Mouse (Mus musculus): ENCODE measurements around the gene Fcgbp. TPM values are rescaled to one million over a fixed set of nuclear protein-coding genes. Genes with fewer than 3 reads are reported as not detected.

Fcgbp gene
- total and polyA plus RNA-seq, 3 experiments = not detected

GRCm38 (mm10) chr7:28168320-28169115 is 97.5 kb downstream of the Fcgbp start:
- H3K36me3 ChIP-seq (ENCODE audit: control insufficient read depth in 1 of 2, insufficient read depth in 2 of 2, low read length in 2 of 2) = peaks cover 2 to 16% of the 10 kb centered on the region in 2 experiments
- H3K27ac ChIP-seq (ENCODE audit: control insufficient read depth, low read depth, low read length) = peak overlapping the region; percentile 91
- peak overlapping the region; percentile 77 to 98 for H3K4me3 ChIP-seq (ENCODE audit: control insufficient read depth in 1 of 2, insufficient read depth in 1 of 2, low read depth in 2 of 2, low read length in 2 of 2)
- peaks cover 44% of the 10 kb centered on the region for H3K79me2 ChIP-seq (ENCODE audit: control insufficient read depth, insufficient read depth, low read length, poor library complexity)
- no peaks in the 10 kb centered on the region for H3K27me3 ChIP-seq (ENCODE audit: control insufficient read depth in 1 of 2, insufficient read depth in 2 of 2, low read length in 2 of 2)
- no peaks in the 10 kb centered on the region for H3K9me3 ChIP-seq (replicated peaks; ENCODE audit: insufficient read depth, low read length)
- peak overlapping the region; percentile 96 for H3K9ac ChIP-seq (ENCODE audit: control insufficient read depth, low read depth, low read length, poor library complexity, severe bottlenecking)
- peak; percentile 94 for DNase-seq (ENCODE audit: low read depth, low spot score)
- H3K4me1 ChIP-seq (ENCODE audit: control insufficient read depth in 1 of 2, insufficient read depth in 2 of 2, low read length in 2 of 2) = peaks cover 0 to 27% of the 10 kb centered on the region in 2 experiments; a peak in 3 of 4 replicates
- TF ChIP-seq MEF2A (IDR thresholded peaks at IDR 0.05; ENCODE audit: extremely low read depth, insufficient replicate concordance, low read depth, low read length, poor library complexity, severe bottlenecking) (no peak), SIN3A (IDR thresholded peaks at IDR 0.05; ENCODE audit: low read length) (peak; percentile 74; the same call in 1 of the 2 replicates), MYC (IDR thresholded peaks at IDR 0.05; ENCODE audit: low read depth, low read length) (no peak), SMC3 (IDR thresholded peaks at IDR 0.05; ENCODE audit: low read depth, low read length) (peak; percentile 76), KAT2A (conservative IDR thresholded peaks at IDR 0.05; ENCODE audit: low read depth, low read length) (no peak), CHD2 (IDR thresholded peaks at IDR 0.05; ENCODE audit: low read length) (no peak), CTCF (IDR thresholded peaks at IDR 0.05 in 2 of 3, conservative IDR thresholded peaks at IDR 0.05 in 1 of 3; ENCODE audit: control insufficient read depth in 1 of 3, insufficient read depth in 1 of 3, low read depth in 2 of 3, low read length in 3 of 3, poor library complexity in 1 of 3, severe bottlenecking in 1 of 3) (peak; percentile 78 to 91 (median 89)), JUND (IDR thresholded peaks at IDR 0.05; ENCODE audit: low read depth, low read length) (no peak), GATA1 (IDR thresholded peaks at IDR 0.05; ENCODE audit: low read depth, low read length) (peak; percentile 87), GABPA (IDR thresholded peaks at IDR 0.05; ENCODE audit: low read depth, low read length) (no peak), CHD1 (IDR thresholded peaks at IDR 0.05; ENCODE audit: low read depth, low read length) (no peak), HCFC1 (IDR thresholded peaks at IDR 0.05; ENCODE audit: low read depth, low read length) (peak; percentile 56), BHLHE40 (IDR thresholded peaks at IDR 0.05; ENCODE audit: borderline replicate concordance, low read depth, low read length) (no peak), ETS1 (IDR thresholded peaks at IDR 0.05; ENCODE audit: low read depth, low read length) (peak; percentile 58), ZNF384 (IDR thresholded peaks at IDR 0.05; ENCODE audit: low read depth, low read length) (no peak), POLR2A (IDR thresholded peaks at IDR 0.05; ENCODE audit: control insufficient read depth in 1 of 2, insufficient read depth in 1 of 2, low read depth in 1 of 2, low read length in 2 of 2, poor library complexity in 1 of 2) (peak in 1 of 2 experiments; percentile 53; a peak in 2 of 4 replicates), TBP (IDR thresholded peaks at IDR 0.05; ENCODE audit: low read depth, low read length) (peak; percentile 83), MXI1 (IDR thresholded peaks at IDR 0.05; ENCODE audit: low read depth, low read length) (no peak), RCOR1 (IDR thresholded peaks at IDR 0.05; ENCODE audit: low read depth, low read length) (no peak), USF2 (IDR thresholded peaks at IDR 0.05; ENCODE audit: borderline replicate concordance in 1 of 2, insufficient read depth in 1 of 2, low read depth in 1 of 2, low read length in 2 of 2) (no peak), EP300 (IDR thresholded peaks at IDR 0.05; ENCODE audit: low read depth in 1 of 2, low read length in 2 of 2) (0 out of 4 replicates have a peak, but pooled peaks of 1 of the 2 experiments have one; percentile 45), TAL1 (IDR thresholded peaks at IDR 0.05; ENCODE audit: low read length) (no peak), POLR2AphosphoS2 (IDR thresholded peaks at IDR 0.05; ENCODE audit: low read length) (no peak), ZKSCAN1 (IDR thresholded peaks at IDR 0.05; ENCODE audit: low read depth, low read length) (no peak), TCF12 (IDR thresholded peaks at IDR 0.05; ENCODE audit: low read depth, low read length) (peak; percentile 49), MAX (IDR thresholded peaks at IDR 0.05; ENCODE audit: low read length) (0 out of 2 replicates have a peak, but pooled peaks have one; percentile 52), RAD21 (IDR thresholded peaks at IDR 0.05; ENCODE audit: low read depth, low read length) (peak; percentile 60), MYB (IDR thresholded peaks at IDR 0.05; ENCODE audit: low read depth, low read length) (no peak), MAZ (IDR thresholded peaks at IDR 0.05; ENCODE audit: low read depth, low read length) (no peak), NELFE (IDR thresholded peaks at IDR 0.05; ENCODE audit: low read depth, low read length) (peak; percentile 42), E2F4 (IDR thresholded peaks at IDR 0.05; ENCODE audit: borderline replicate concordance, low read depth, low read length) (no peak), USF1 (IDR thresholded peaks at IDR 0.05; ENCODE audit: low read depth, low read length) (no peak), MAFK (IDR thresholded peaks at IDR 0.05; ENCODE audit: borderline replicate concordance, low read depth, low read length) (no peak), POLR2AphosphoS5 (IDR thresholded peaks at IDR 0.05; ENCODE audit: borderline replicate concordance, low read depth, low read length) (no peak), ZMIZ1 (IDR thresholded peaks at IDR 0.05; ENCODE audit: low read depth, low read length) (no peak), ELF1 (IDR thresholded peaks at IDR 0.05; ENCODE audit: low read depth, low read length) (no peak)

Measured in MEL (cell line).